In genomic region chr6:41188910-41189309, GRCm38 (mm10) we compare ENCODE assay signal across 27 mouse cellular contexts.
DNase-seq lines count a peak whose midpoint lies in the region; ATAC-seq and TF ChIP-seq lines count a peak whose summit lies in the region.
"Had no signal": no experiment of that assay in that cellular context is flagged by ENCODE, and none has a peak within 500 bp of the region (broad histone marks: within the 10 kb centered on the region; RNA-seq: fewer than 3 reads in every experiment).

No protein-coding gene starts in this region.

- no peak overlapping the region for H3K27ac ChIP-seq in hindbrain, postnatal 0 days
- H3K27ac ChIP-seq: forebrain, embryonic 10.5 days; forebrain, embryonic 13.5 days; gastrocnemius, adult 2 months; heart, embryonic 15.5 days; hindbrain, embryonic 12.5 days; hindbrain, embryonic 15.5 days had no signal

- no peak overlapping the region for H3K9ac ChIP-seq in hindbrain, postnatal 0 days (replicated peaks; ENCODE audit: low read length)
- H3K9ac ChIP-seq: forebrain, embryonic 13.5 days; heart, embryonic 12.5 days; heart, embryonic 15.5 days; hindbrain, embryonic 12.5 days; hindbrain, embryonic 15.5 days had no signal

- TF ChIP-seq CTCF in hindbrain, postnatal 0 days (IDR thresholded peaks at IDR 0.05; ENCODE audit: low read depth), result no peak

- intact Hi-C loops in heart, postnatal 10 days (cut with DNase I), result no loop called here

- WGBS in hindbrain, postnatal 0 days, result 76% methylated on average over 2 of the region's 2 CpGs

- no peak overlapping the region for H3K4me3 ChIP-seq in hindbrain, postnatal 0 days (ENCODE audit: low read length)
- H3K4me3 ChIP-seq: forebrain, embryonic 10.5 days; forebrain, embryonic 13.5 days; gastrocnemius, adult 2 months; heart, embryonic 12.5 days; heart, embryonic 15.5 days; hindbrain, embryonic 12.5 days; hindbrain, embryonic 15.5 days had no signal

- H3K4me1 ChIP-seq in hindbrain, postnatal 0 days (ENCODE audit: insufficient read depth, low read length), result no peaks in the 10 kb centered on the region
- H3K4me1 ChIP-seq: forebrain, embryonic 10.5 days; forebrain, embryonic 13.5 days; heart, embryonic 12.5 days; heart, embryonic 15.5 days; hindbrain, embryonic 12.5 days; hindbrain, embryonic 15.5 days had no signal

- peak; percentile 58 for ATAC-seq in CD4-positive, CD25-positive, alpha-beta regulatory T cell, adult 4 months
- ATAC-seq in granulocyte monocyte progenitor cell, adult 5-6 weeks (replicated peaks; ENCODE audit: poor library complexity, severe bottlenecking), result peak; percentile 80
- peak; percentile 81 for ATAC-seq in megakaryocyte, adult 5-6 weeks (ENCODE audit: poor library complexity, severe bottlenecking)
- ATAC-seq in hindbrain, postnatal 0 days, result no peak
- ATAC-seq: forebrain, embryonic 13.5 days; forebrain, embryonic 16.5 days; intestine, embryonic 16.5 days had no signal

- H3K36me3 ChIP-seq in hindbrain, postnatal 0 days (ENCODE audit: insufficient read depth, low read length), result no peaks in the 10 kb centered on the region
- H3K36me3 ChIP-seq: forebrain, embryonic 10.5 days; heart, embryonic 12.5 days; heart, embryonic 15.5 days; hindbrain, embryonic 12.5 days; hindbrain, embryonic 15.5 days had no signal

- no peak overlapping the region for H3K4me2 ChIP-seq in hindbrain, postnatal 0 days (ENCODE audit: low read depth, low read length)
- H3K4me2 ChIP-seq: forebrain, embryonic 13.5 days; heart, embryonic 12.5 days; heart, embryonic 15.5 days; hindbrain, embryonic 12.5 days; hindbrain, embryonic 15.5 days had no signal

- H3K9me3 ChIP-seq in hindbrain, postnatal 0 days (ENCODE audit: low read length), result no peaks in the 10 kb centered on the region
- H3K9me3 ChIP-seq: forebrain, embryonic 10.5 days; forebrain, embryonic 13.5 days; heart, embryonic 12.5 days; heart, embryonic 15.5 days; hindbrain, embryonic 12.5 days; hindbrain, embryonic 15.5 days had no signal

- H3K27me3 ChIP-seq in hindbrain, postnatal 0 days (ENCODE audit: insufficient read depth, low read length), result no peaks in the 10 kb centered on the region
- H3K27me3 ChIP-seq: forebrain, embryonic 13.5 days; heart, embryonic 12.5 days; heart, embryonic 15.5 days; hindbrain, embryonic 12.5 days; hindbrain, embryonic 15.5 days had no signal

- DNase-seq in spleen, postnatal 14 days (ENCODE audit: low spot score in 2 of 2), result no peak
- DNase-seq in heart, postnatal 10 days, result no peak
- no peak for DNase-seq in cerebellum, adult 18-20 months
- DNase-seq in hindbrain, postnatal 0 days (ENCODE audit: low spot score), result no peak
- DNase-seq: adrenal gland, postnatal 10 days; adrenal gland, postnatal 36 days; cerebellum, adult 11 months; cerebellum, adult 8-10 months; cerebellum, postnatal 10 days; cerebellum, postnatal 36 days; gastrocnemius, adult 2 months; gastrocnemius, postnatal 14 days; heart, adult 18-20 months; heart, postnatal 14 days; heart, postnatal 4 days; kidney, adult 18-20 months had no signal
